Mouse (Mus musculus): ENCODE measurements around the gene Ret. TPM values are rescaled to one million over a fixed set of nuclear protein-coding genes. Genes with fewer than 3 reads are reported as not detected.

The Ret gene
- polyA plus RNA-seq (2015; fragmentation: Nextera tagmentation; extraction: Ambion mirVana) = 6.6 and 6.9 TPM in 2 replicates

DNA sequence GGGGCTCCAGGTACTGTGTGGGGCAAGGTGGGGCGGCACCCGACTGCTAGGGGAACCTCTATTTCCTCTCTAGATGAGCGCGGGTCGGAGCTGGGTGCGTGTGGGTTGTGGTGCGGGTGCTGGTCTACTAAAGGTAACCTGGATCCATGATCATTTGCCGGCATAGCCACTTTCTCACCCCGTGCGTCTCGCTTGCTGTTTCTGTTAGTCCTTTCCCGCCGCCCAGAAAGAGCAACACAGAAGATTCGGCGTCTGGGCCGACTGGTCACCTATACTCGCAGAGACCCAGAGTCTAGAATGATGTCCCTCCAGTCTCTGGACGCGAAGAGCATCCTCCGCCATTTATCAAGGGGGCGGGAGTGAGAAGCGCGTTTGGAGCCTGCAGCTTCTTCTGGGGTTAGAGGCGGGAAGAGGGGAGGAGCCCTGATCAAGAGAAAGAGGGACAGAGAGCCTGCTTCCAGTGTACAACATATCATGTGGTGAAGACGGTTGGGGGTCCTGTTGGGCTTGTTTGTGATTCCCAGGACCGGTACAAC, at the start of gene Ret:
Gene Ret (minus strand): TSS at position 279 of the 536 bp plus-strand sequence.
- peak; percentile 41 for ATAC-seq (replicated peaks)
- WGBS = under 1% methylated on average over 26 of the region's 26 CpGs
- peaks cover 45% of the 10 kb centered on the region for H3K27me3 ChIP-seq (replicated peaks)

DNA sequence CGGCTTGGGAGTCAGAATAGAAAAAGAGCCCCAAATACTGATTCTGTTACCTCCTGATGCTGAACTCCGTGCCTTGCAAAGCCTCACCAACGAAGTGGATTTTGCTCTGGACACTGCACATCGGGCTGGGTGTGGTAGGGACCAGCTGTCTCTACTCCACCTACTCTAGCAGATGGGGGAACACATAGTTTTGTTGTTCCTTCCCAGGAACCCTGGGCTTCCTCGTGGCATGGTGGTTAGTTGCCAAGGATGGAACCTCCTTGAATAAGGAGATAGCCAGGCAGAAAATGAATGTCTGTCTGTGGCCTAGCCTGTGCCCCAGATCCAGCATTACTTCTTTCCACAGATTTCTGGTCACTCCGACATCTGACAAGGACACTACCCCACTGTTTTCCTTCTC, 49.6 kb upstream of the Ret start:
- Histone ChIP-seq H3K36me3 (replicated peaks) (no peaks in the 10 kb centered on the region), H3K4me1 (no peaks in the 10 kb centered on the region), H3K4me3 (no peak overlapping the region), H3K27me3 (replicated peaks) (no peaks in the 10 kb centered on the region), H3K9me3 (no peaks in the 10 kb centered on the region), H3K27ac (no peak overlapping the region), H3K4me2 (no peak overlapping the region), H3K9ac (no peak overlapping the region)
- 90% methylated on average over 6 of the region's 6 CpGs for WGBS
- ATAC-seq (replicated peaks) = no peak

More for the DNA sequence above, at the start of gene Ret:
- Histone ChIP-seq H3K9ac (peak within 1 kb of the TSS; percentile 48), H3K4me1 (peaks cover 22% of the 10 kb centered on the region), H3K4me3 (peak within 1 kb of the TSS; percentile 65), H3K27ac (peak within 1 kb of the TSS; percentile 25; the same call in 1 of the 2 replicates), H3K4me2 (peak within 1 kb of the TSS; percentile 99), H3K9me3 (no peaks in the 10 kb centered on the region), H3K36me3 (replicated peaks) (no peaks in the 10 kb centered on the region)

DNA sequence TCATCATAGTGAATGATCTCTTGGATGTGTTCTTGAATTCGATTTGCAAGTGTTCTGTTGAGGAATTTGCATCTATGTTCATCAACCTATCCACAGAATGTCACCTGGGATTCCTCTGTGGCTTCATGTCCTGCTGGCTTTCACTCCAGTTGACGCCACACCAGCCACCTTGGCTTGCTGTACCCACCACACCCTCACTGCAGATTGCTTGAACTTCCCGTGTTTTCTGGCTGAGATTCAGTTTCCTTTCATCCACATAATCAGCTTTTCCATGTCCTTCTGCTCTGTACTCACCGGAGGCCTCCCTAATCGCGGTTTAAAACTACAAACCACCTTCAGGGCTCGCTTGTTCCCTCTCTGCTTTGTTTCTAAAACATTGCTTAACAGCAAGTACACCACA, 46.6 kb upstream of the Ret start:
- H3K4me3 ChIP-seq = no peak overlapping the region
- H3K4me1 ChIP-seq = no peaks in the 10 kb centered on the region
- H3K4me2 ChIP-seq = no peak overlapping the region
- H3K9ac ChIP-seq = no peak overlapping the region
- H3K27me3 ChIP-seq (replicated peaks) = no peaks in the 10 kb centered on the region
- H3K36me3 ChIP-seq (replicated peaks) = no peaks in the 10 kb centered on the region
- H3K9me3 ChIP-seq = no peaks in the 10 kb centered on the region
- H3K27ac ChIP-seq = no peak overlapping the region
- 75% methylated on average over 7 of the region's 7 CpGs for WGBS
- ATAC-seq (replicated peaks) = no peak

DNA sequence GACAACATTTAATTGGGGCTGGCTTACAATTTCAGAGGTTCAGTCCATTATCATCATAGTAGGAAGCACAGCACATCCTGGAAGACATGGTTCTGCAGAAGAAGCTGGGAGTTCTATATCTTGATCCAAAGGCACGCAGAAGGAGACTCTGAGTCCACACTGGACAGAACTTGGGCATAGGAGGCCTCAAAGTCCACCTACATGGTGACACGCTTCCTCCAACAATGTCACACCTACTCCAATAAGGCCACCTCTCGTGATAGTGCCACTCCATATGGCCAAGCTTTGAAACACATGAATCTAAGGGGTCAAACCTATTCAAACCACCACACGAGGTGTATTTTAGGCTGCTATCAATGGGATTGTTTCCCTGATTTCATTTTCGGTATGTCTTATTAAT, 45.4 kb upstream of the Ret start:
- no peaks in the 10 kb centered on the region for H3K4me1 ChIP-seq
- WGBS = 90% methylated on average over 5 of the region's 5 CpGs
- no peak for ATAC-seq (replicated peaks)

DNA sequence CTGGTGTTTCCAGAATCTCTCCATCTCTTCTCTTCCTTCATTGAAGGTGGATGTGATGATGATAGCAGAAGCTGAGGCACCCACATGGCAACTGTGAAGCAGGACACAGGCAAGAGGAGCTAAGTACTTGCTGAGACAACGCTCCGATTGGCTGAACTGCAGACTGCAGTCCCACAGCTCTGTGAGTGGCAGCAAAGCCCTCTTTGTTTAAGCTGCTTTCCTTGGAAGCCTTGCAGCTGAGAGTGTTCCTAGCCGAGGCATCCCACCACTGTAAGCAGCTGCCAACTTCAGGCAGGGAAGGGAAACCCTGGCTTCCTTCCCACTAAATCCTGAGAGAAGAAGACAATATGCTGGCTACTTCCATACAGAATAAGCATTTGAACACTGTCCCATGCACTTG, 28.6 kb upstream of the Ret start:
- WGBS = 21% methylated on average over 3 of the region's 3 CpGs
- Histone ChIP-seq H3K4me1 (peaks cover 5% of the 10 kb centered on the region), H3K9me3 (no peaks in the 10 kb centered on the region), H3K36me3 (replicated peaks) (no peaks in the 10 kb centered on the region), H3K9ac (no peak overlapping the region), H3K27me3 (replicated peaks) (no peaks in the 10 kb centered on the region), H3K4me2 (no peak overlapping the region), H3K27ac (peak overlapping the region; percentile 45; the same call in 1 of the 2 replicates), H3K4me3 (no peak overlapping the region)
- peak; percentile 56; the same call in 1 of the 2 replicates for ATAC-seq (replicated peaks)

More for the DNA sequence above, 45.4 kb upstream of the Ret start:
- no peak overlapping the region for H3K9ac ChIP-seq
- H3K27ac ChIP-seq = no peak overlapping the region
- H3K27me3 ChIP-seq (replicated peaks) = no peaks in the 10 kb centered on the region
- H3K4me3 ChIP-seq = no peak overlapping the region
- no peaks in the 10 kb centered on the region for H3K9me3 ChIP-seq
- H3K36me3 ChIP-seq (replicated peaks) = no peaks in the 10 kb centered on the region
- no peak overlapping the region for H3K4me2 ChIP-seq

DNA sequence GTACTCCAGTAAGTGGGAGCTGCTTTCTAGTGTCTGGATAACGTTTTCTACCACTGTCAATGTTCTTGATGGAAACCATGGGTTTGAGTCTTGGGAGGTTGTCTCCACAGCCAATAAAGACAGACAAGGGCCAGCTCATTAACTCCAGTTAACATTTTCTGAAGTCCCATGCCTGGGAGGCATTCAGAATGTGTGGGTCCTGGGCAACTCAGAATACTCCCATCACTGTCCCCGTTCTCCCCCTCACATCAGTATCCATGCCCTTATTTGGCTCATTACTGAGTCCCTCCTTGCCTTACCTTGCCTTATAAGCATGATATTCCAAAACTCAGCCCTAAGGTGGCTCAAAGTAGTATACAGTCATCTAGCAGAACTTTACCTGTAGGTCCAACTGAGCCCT, 25.0 kb upstream of the Ret start:
- Histone ChIP-seq H3K27me3 (replicated peaks) (no peaks in the 10 kb centered on the region), H3K4me3 (no peak overlapping the region), H3K27ac (no peak overlapping the region), H3K36me3 (replicated peaks) (no peaks in the 10 kb centered on the region), H3K9me3 (no peaks in the 10 kb centered on the region), H3K4me1 (peaks cover 5% of the 10 kb centered on the region), H3K4me2 (no peak overlapping the region), H3K9ac (no peak overlapping the region)
- no peak for ATAC-seq (replicated peaks)
- WGBS = 72% methylated on average over 2 of the region's 2 CpGs

DNA sequence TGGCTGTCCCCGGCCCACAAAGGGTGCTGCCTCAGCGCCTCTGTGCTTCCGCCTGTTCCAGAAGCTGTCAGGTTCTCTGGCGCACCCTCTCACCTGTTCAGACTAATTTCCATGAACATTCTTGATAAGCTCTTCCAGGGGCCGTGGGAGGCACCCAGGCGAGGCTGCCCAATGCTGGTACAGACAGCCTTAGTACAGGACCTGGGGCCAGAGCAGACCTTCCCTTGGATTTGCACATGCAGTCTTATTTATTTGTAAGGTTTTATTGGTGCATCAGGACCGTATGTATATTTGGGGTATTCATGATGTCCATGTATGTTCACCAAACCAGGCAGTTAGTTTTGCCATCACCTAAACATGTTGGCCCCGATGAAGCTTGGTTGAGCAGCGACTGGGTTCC, 18.2 kb upstream of the Ret start:
- H3K9me3 ChIP-seq = no peaks in the 10 kb centered on the region
- H3K27me3 ChIP-seq (replicated peaks) = no peaks in the 10 kb centered on the region
- no peak overlapping the region for H3K9ac ChIP-seq
- H3K4me1 ChIP-seq = no peaks in the 10 kb centered on the region
- no peak overlapping the region for H3K27ac ChIP-seq
- no peak for ATAC-seq (replicated peaks)
- no peaks in the 10 kb centered on the region for H3K36me3 ChIP-seq (replicated peaks)
- no peak overlapping the region for H3K4me3 ChIP-seq
- 90% methylated on average over 9 of the region's 9 CpGs for WGBS
- no peak overlapping the region for H3K4me2 ChIP-seq

DNA sequence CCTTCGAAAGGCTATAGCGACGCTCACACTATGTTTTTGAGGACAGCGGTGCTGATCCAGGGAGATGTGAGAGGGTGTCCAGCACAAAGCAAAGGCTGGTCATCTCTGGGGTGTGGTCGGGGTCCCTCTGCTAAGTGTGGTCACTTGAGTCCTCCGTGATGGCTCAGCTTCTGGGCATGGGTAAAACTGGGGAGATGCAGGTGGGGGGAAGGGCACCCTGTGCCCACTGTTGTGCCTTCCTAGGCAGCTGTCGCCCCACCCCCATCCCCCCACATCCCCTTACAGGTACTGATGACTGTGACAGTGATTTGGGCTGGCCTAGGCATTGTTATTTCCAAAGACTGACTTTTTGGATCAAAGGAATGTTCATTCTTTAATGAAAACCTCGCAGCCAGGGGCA, 10.8 kb upstream of the Ret start:
- no peak for ATAC-seq (replicated peaks)
- Histone ChIP-seq H3K9ac (no peak overlapping the region), H3K4me1 (no peaks in the 10 kb centered on the region; the same call in 1 of the 2 replicates), H3K27me3 (replicated peaks) (no peaks in the 10 kb centered on the region), H3K4me2 (no peak overlapping the region), H3K4me3 (no peak overlapping the region), H3K36me3 (replicated peaks) (no peaks in the 10 kb centered on the region), H3K27ac (no peak overlapping the region), H3K9me3 (no peaks in the 10 kb centered on the region)
- 90% methylated on average over 8 of the region's 8 CpGs for WGBS

DNA sequence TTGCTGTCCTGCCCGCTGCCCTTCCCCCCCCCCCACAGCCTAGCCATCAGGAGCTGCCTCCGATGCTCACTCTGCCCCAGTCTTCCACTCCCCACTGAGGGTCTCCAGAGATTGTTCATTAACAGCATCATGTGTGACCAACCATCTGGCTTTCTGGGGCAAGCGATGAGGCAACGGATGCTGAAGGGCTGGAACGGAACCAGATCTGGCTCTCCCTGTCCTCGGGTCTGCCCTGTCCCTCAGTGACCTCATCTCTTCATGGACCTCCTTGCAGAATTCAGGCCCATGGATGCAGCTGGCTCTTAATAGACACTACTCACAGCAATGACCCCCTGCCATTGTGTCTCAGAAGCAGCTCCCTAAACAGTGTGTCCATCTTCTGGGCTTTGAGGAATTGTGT, 8.9 kb upstream of the Ret start:
- H3K4me1 ChIP-seq = no peaks in the 10 kb centered on the region; the same call in 1 of the 2 replicates
- no peaks in the 10 kb centered on the region for H3K27me3 ChIP-seq (replicated peaks)
- 58% methylated on average over 6 of the region's 6 CpGs for WGBS
- no peak for ATAC-seq (replicated peaks)
- H3K4me2 ChIP-seq = no peak overlapping the region
- no peak overlapping the region for H3K4me3 ChIP-seq
- no peaks in the 10 kb centered on the region for H3K9me3 ChIP-seq
- H3K36me3 ChIP-seq (replicated peaks) = no peaks in the 10 kb centered on the region
- no peak overlapping the region for H3K27ac ChIP-seq
- H3K9ac ChIP-seq = no peak overlapping the region

DNA sequence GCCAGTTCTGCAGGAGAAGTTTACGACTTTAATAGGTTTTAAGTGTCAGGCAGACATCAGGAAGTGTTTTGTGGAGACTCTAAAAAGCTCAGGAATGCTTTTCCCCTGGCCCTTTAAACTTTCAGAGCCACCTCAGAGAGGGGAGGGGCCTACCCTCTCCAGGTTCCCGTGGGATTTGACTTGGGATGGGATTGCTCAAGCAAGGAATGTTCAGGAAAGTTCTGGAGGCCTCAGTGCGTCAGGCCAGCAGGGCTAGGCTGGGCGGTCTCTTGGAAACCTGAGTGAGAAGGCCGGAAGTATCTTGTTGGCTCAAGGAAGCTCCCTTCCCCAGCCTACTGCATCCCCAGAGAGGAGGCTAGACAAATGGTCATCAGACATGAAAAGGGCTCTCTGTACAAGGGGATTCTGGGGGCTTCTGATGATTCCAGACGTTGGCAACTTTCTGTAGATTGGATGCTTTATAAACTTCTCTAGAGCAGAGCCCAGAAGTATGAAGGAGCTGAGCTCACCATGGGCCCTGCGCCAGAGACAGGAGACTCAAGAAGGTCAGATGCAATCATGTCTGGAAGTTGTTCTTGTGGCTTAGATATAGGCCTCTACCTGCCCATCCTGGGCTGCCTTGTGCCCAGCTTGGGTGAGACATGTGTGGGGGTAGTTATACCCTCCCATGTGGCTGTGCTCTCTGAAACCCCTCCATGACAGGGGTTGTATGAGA, 7.8 kb upstream of the Ret start:
- WGBS = 66% methylated on average over 7 of the region's 7 CpGs
- Histone ChIP-seq H3K9me3 (no peaks in the 10 kb centered on the region), H3K9ac (no peak overlapping the region), H3K4me2 (no peak overlapping the region), H3K27ac (no peak overlapping the region), H3K36me3 (replicated peaks) (no peaks in the 10 kb centered on the region), H3K27me3 (replicated peaks) (no peaks in the 10 kb centered on the region), H3K4me1 (no peaks in the 10 kb centered on the region; the same call in 1 of the 2 replicates), H3K4me3 (no peak overlapping the region)
- ATAC-seq (replicated peaks) = no peak

DNA sequence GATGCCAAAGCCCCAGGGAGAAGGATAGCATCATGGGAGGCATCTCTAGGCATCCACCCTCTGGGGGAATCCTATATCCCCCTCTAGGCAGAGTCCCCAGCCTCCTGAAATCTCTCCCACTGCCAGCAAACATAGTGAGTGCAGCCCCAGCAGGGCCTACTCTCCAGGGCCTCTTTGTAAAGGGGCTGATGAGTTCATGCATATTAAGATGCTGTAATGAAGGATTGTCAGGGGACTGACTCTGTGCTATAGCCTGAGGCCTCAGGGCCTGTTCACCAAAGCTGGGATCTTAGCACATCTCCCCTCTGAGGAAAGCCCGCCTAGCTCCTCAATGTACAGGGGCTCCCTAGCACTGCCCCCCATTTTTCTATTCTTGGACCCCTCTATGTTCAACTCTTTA, 6.6 kb upstream of the Ret start:
- H3K9me3 ChIP-seq = no peaks in the 10 kb centered on the region
- H3K36me3 ChIP-seq (replicated peaks) = no peaks in the 10 kb centered on the region
- H3K9ac ChIP-seq = no peak overlapping the region
- H3K4me2 ChIP-seq = no peak overlapping the region
- no peaks in the 10 kb centered on the region; the same call in 1 of the 2 replicates for H3K4me1 ChIP-seq
- 70% methylated on average over 1 of the region's 1 CpGs for WGBS
- H3K27me3 ChIP-seq (replicated peaks) = peaks cover 6% of the 10 kb centered on the region
- H3K4me3 ChIP-seq = no peak overlapping the region
- no peak overlapping the region for H3K27ac ChIP-seq
- no peak for ATAC-seq (replicated peaks)

DNA sequence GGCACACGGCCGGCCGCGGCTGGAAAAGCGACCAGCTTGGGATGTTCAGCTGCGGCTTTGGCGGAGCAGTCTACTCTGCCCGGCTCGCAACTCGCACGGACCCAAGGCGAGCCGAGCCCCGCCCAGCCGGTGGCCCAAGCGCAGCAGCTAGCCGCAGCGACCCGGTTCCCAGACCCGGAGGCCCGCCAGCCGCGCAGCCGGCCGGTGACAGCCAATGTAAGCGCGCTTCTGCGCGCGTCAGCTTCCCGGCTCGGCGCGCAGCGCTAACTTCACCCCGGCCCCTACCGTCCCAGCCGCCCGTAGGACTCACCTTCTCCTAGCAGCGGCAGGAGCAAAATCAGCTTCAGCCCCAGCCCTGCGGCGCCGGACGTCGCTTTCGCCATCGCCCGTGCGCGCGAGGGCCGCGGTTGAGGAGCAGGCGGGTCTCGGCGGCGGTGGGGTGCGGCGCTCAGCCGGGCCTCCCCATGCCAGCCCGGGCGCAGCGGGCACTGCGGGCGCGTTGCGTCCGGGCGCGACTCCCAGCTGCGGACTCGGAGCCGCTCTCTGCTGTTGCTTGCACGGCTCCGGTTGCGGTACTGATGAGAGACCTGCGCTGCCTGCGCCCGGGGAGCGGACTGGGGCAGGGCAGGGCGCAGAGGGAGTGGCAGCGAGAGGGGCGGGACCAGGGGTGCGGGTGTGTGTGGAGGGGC, 623 bp downstream of the Ret start:
- peaks cover 45% of the 10 kb centered on the region for H3K27me3 ChIP-seq (replicated peaks)
- H3K27ac ChIP-seq = peak overlapping the region; percentile 25; the same call in 1 of the 2 replicates
- peak overlapping the region; percentile 65 for H3K4me3 ChIP-seq

More for the DNA sequence above, 623 bp downstream of the Ret start:
- Histone ChIP-seq H3K4me1 (peaks cover 22% of the 10 kb centered on the region), H3K9me3 (no peaks in the 10 kb centered on the region), H3K36me3 (replicated peaks) (no peaks in the 10 kb centered on the region), H3K9ac (peak overlapping the region; percentile 48), H3K4me2 (peak overlapping the region; percentile 99)
- ATAC-seq (replicated peaks) = peak; percentile 83
- under 1% methylated on average over 83 of the region's 84 CpGs for WGBS
